ENCODE assay signal across 9 mouse cellular contexts in the genomic region with DNA sequence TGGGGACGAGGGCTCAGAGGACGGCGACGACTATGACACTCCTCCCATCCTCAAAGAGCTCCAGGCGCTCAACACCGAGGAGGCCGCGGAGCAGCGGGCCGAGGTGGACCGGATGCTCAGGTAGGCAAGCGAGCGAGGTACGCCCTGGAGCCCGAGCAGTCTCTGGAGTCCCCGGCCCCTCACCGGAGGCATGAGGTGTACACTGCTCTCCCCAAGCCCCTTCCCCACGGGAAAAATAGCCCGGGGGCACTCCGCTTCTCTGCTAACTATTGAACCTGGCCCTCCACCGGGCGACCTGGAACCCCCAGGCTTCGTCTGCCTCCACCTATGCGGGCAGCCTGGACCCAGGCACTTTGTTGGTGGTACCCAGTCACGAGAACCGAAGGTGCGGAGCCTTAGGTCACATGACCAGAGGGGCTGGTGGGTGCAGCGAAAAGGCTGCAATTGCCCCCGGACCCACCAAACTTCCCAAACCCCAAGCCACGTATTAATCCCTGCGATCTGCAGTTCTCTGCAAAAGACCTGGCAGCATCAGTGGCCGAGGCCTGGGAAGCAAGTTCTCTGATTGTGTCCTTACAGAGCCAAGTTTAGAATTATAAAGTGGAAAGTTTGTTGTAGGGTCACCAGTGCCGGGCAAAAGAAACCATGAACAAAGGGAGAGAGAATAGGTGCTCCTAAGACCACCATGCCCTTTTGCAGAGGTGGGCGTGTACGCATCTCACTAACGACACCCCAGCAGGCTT. TPM values are rescaled to one million over a fixed set of nuclear protein-coding genes. Genes with fewer than 3 reads are reported as not detected.
A peak's percentile ranks its signal among the peaks of the same experiment; 100 is the strongest.
DNase-seq lines count a peak whose midpoint lies in the region; ATAC-seq lines count a peak whose summit lies in the region.
"Had no signal": no experiment of that assay in that cellular context is flagged by ENCODE, and none has a peak within 500 bp of the region (broad histone marks: within the 10 kb centered on the region; RNA-seq: fewer than 3 reads in every experiment).

No protein-coding gene starts in this region.

- no peak for DNase-seq in hindbrain, embryonic 14.5 days (ENCODE audit: low spot score)
- DNase-seq in embryo, embryonic 9.5 days (ENCODE audit: extremely low spot score) = peak; percentile 45
- DNase-seq in kidney, postnatal 14 days = peak; percentile 31
- peak; percentile 23 for DNase-seq in midbrain, embryonic 14.5 days
- DNase-seq in urinary bladder, adult 2 months (ENCODE audit: low spot score) = no peak
- DNase-seq in left cerebral cortex, postnatal 25 days (ENCODE audit: low spot score in 2 of 2) = no peak
- no peak for DNase-seq in ovary, postnatal 10 days (ENCODE audit: low spot score)

- H3K4me3 ChIP-seq in hindbrain, embryonic 12.5 days = peak overlapping the region; percentile 4; the same call in 1 of the 2 replicates
- no peak overlapping the region for H3K4me3 ChIP-seq in hindbrain, embryonic 14.5 days (replicated peaks; ENCODE audit: low read length)
- no peak overlapping the region for H3K4me3 ChIP-seq in midbrain, embryonic 14.5 days (replicated peaks; ENCODE audit: low read depth, low read length)

- intact Hi-C loops in left cerebral cortex, postnatal 25 days (cut with DNase I) = loop anchor here (2.0 kb wide), 1 partner anchor 665 kb away; no protein-coding TSS in a partner anchor

- H3K27me3 ChIP-seq in hindbrain, embryonic 12.5 days = peaks cover 80% of the 10 kb centered on the region
- H3K27me3 ChIP-seq in hindbrain, embryonic 14.5 days (ENCODE audit: control insufficient read depth, insufficient read depth, low read length) = peaks cover 83% of the 10 kb centered on the region
- peaks cover 71% of the 10 kb centered on the region for H3K27me3 ChIP-seq in midbrain, embryonic 14.5 days (ENCODE audit: control insufficient read depth, insufficient read depth, low read length)

- no peaks in the 10 kb centered on the region for H3K36me3 ChIP-seq in hindbrain, embryonic 12.5 days
- H3K36me3 ChIP-seq in hindbrain, embryonic 14.5 days (replicated peaks; ENCODE audit: control insufficient read depth, insufficient read depth) = no peaks in the 10 kb centered on the region
- no peaks in the 10 kb centered on the region for H3K36me3 ChIP-seq in midbrain, embryonic 14.5 days (ENCODE audit: control insufficient read depth, insufficient read depth, low read length)

- H3K9me3 ChIP-seq in hindbrain, embryonic 12.5 days (replicated peaks) = no peaks in the 10 kb centered on the region
- no peaks in the 10 kb centered on the region for H3K9me3 ChIP-seq in hindbrain, embryonic 14.5 days (ENCODE audit: control insufficient read depth, low read length)
- H3K9me3 ChIP-seq in midbrain, embryonic 14.5 days (ENCODE audit: control insufficient read depth, low read length) = no peaks in the 10 kb centered on the region

- peak overlapping the region; percentile 26; the same call in 1 of the 2 replicates for H3K4me2 ChIP-seq in hindbrain, embryonic 12.5 days (replicated peaks)
- H3K4me2 ChIP-seq in hindbrain, embryonic 14.5 days (replicated peaks) = no peak overlapping the region
- H3K4me2 ChIP-seq in midbrain, embryonic 14.5 days (ENCODE audit: low read length) = no peak overlapping the region

- no peak overlapping the region for H3K27ac ChIP-seq in hindbrain, embryonic 12.5 days
- H3K27ac ChIP-seq in hindbrain, embryonic 14.5 days = no peak overlapping the region
- H3K27ac ChIP-seq in midbrain, embryonic 14.5 days (replicated peaks; ENCODE audit: low read depth, low read length) = no peak overlapping the region

- WGBS in hindbrain, embryonic 12.5 days = 2% methylated on average over 36 of the region's 36 CpGs
- 1% methylated on average over 36 of the region's 36 CpGs for WGBS in hindbrain, embryonic 14.5 days
- under 1% methylated on average over 36 of the region's 36 CpGs for WGBS in midbrain, embryonic 14.5 days

- H3K9ac ChIP-seq in hindbrain, embryonic 12.5 days = no peak overlapping the region
- H3K9ac ChIP-seq in hindbrain, embryonic 14.5 days = no peak overlapping the region
- H3K9ac ChIP-seq in midbrain, embryonic 14.5 days (replicated peaks; ENCODE audit: low read length) = no peak overlapping the region

- peaks cover 20% of the 10 kb centered on the region for H3K4me1 ChIP-seq in hindbrain, embryonic 12.5 days
- H3K4me1 ChIP-seq in hindbrain, embryonic 14.5 days (replicated peaks; ENCODE audit: control insufficient read depth, insufficient read depth, low read length) = peaks cover 4% of the 10 kb centered on the region; the same call in 1 of the 2 replicates
- H3K4me1 ChIP-seq in midbrain, embryonic 14.5 days (ENCODE audit: control insufficient read depth, insufficient read depth, low read length) = no peaks in the 10 kb centered on the region

- no peak for ATAC-seq in hindbrain, embryonic 12.5 days (ENCODE audit: low FRiP score)
- ATAC-seq in hindbrain, embryonic 14.5 days (ENCODE audit: low FRiP score) = no peak
- ATAC-seq in midbrain, embryonic 14.5 days (ENCODE audit: low FRiP score, low TSS enrichment) = no peak

RNA-seq across cellular contexts. Expression of gene Hnf1b, which starts 1.6 kb away (rescaled TPM):
- polyA plus RNA-seq in hindbrain, embryonic 12.5 days (2016; fragmentation: Nextera tagmentation; extraction: Ambion mirVana) = 0.09 TPM in 1 of 2 replicates, not detected in the other
- polyA plus RNA-seq in hindbrain, embryonic 14.5 days (2014; fragmentation: Nextera tagmentation; extraction: Ambion mirVana) = 0.21 TPM in 1 of 2 replicates, not detected in the other
- polyA plus RNA-seq in midbrain, embryonic 14.5 days (2014; fragmentation: Nextera tagmentation; extraction: Ambion mirVana) = 0.12 TPM in 2 replicates
- polyA plus RNA-seq in urinary bladder, adult 2 months (2012; rRNA removed) = 11.7 and 12.5 TPM in 2 replicates
- total RNA-seq in left cerebral cortex, postnatal 25 days (2021) = under 1 TPM; 0.18 to 0.30 TPM
- total RNA-seq: heart, postnatal 10 days had no signal

Comparison
In these comparisons a context has a peak if more than half of its experiments do, and no peak if none do; other contexts are left out.
1. DNase-seq: peak in embryo, embryonic 9.5 days (single experiment), kidney, postnatal 14 days (single experiment) and midbrain, embryonic 14.5 days (single experiment); none in hindbrain, embryonic 14.5 days (single experiment), urinary bladder, adult 2 months (single experiment), left cerebral cortex, postnatal 25 days (0 of 2) and ovary, postnatal 10 days (single experiment).
2. RNA of gene Hnf1b, which starts 1.6 kb away (polyA plus RNA-seq): 11.7 to 12.5 TPM in urinary bladder, adult 2 months; 0.21 TPM in hindbrain, embryonic 14.5 days, 0.12 TPM in midbrain, embryonic 14.5 days and 0.09 TPM in hindbrain, embryonic 12.5 days; every median in the first group is over 10 times any median in the second.